Mouse (Mus musculus): ENCODE results near the gene Klhl20. TPM values are rescaled to one million over a fixed set of nuclear protein-coding genes. Genes with fewer than 3 reads are reported as not detected.
"Not testable (repeated sequence)": the region's sequence is repeated elsewhere in the genome, so short reads cannot be mapped to it uniquely, and the experiment has no call there.

Klhl20 gene
- total RNA-seq (2021), result 10 to 100 TPM; 11.4 to 11.5 TPM

GRCm38 (mm10) chr1:161130726-161131664 is at the start of gene Klhl20:
Gene Klhl20, minus strand, starts transcription at chr1:161131511.
- peak; percentile 80 for DNase-seq (ENCODE audit: low spot score)
- intact Hi-C loops (cut with DNase I), result loop anchor here (5.0 to 10.0 kb wide), 3 partner anchors 99 to 916 kb away; partner anchors contain the start of genes Cacybp, Prdx6 and Zbtb37

- intact Hi-C loops (cut with DNase I), result no loop called here
- DNase-seq (ENCODE audit: low spot score), result no peak
Measured at GRCm38 (mm10) chr1:161180674-161181073, 49.4 kb upstream of the Klhl20 start.

- intact Hi-C loops (cut with DNase I), result no loop called here
- peak; percentile 13 for DNase-seq (ENCODE audit: low spot score)
Measured at GRCm38 (mm10) chr1:161170651-161171050, 39.3 kb upstream of the Klhl20 start.

- intact Hi-C loops (cut with DNase I), result no loop called here
- no peak for DNase-seq (ENCODE audit: low spot score)
Measured at GRCm38 (mm10) chr1:161160266-161160665, 29.0 kb upstream of the Klhl20 start.

DNA sequence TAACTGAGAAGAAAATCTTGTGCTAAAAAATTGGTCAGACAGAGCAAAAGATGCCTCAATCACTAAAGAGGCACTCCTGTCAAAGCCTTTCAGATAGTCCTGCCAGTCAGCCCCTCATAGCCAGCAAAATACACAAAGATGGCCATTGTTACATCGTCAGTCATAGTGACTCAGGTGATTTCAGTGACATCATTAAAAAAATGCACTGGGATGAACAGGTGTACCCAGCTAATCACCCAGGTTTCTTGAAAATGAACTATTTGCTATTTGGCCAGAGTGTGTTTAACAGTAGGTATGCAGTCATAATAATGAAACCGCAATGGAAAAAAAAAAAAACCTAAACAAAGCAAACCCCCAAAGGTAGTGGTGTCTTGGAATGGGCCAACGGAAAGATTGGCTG is 27.9 kb upstream of the Klhl20 start, which contains the start of gene Tex50:
Gene Tex50 (minus strand): TSS at position 101 of the 400 bp plus-strand sequence.
- no peak for DNase-seq (ENCODE audit: low spot score)
- intact Hi-C loops (cut with DNase I), result no loop called here

GRCm38 (mm10) chr1:161156546-161156945 is 25.2 kb upstream of the Klhl20 start:
- intact Hi-C loops (cut with DNase I), result no loop called here

GRCm38 (mm10) chr1:161151098-161151497 is 19.8 kb upstream of the Klhl20 start:
- DNase-seq (ENCODE audit: low spot score), result no peak
- intact Hi-C loops (cut with DNase I), result no loop called here

More at GRCm38 (mm10) chr1:161156546-161156945, 25.2 kb upstream of the Klhl20 start:
- DNase-seq (ENCODE audit: low spot score), result no peak

GRCm38 (mm10) chr1:161147888-161148287 is 16.6 kb upstream of the Klhl20 start:
- no peak for DNase-seq (ENCODE audit: low spot score)
- intact Hi-C loops (cut with DNase I), result no loop called here

GRCm38 (mm10) chr1:161145611-161146010 is 14.3 kb upstream of the Klhl20 start:
- DNase-seq (ENCODE audit: low spot score); intact Hi-C loops (cut with DNase I): not testable (repeated sequence)

DNA sequence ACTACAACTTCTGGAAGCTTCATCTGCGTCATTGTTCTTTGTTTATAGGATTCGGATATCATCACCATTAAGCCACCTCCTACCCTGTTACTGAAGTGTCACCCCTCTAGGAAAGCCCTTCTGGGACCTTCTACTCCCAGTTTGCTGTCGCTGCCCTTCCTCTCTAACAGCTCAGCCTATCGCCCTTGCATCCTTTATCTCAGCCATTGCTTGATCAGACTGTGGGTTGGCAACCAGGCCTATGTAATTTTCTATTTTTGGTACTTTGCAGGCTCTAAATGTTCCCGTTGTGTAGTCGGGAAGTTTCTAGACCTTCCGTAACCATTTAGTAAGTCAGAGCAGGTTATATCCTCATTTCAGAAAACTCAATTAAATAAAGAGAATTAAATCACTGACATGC is 11.9 kb upstream of the Klhl20 start:
- intact Hi-C loops (cut with DNase I), result no loop called here
- DNase-seq (ENCODE audit: low spot score), result no peak

DNA sequence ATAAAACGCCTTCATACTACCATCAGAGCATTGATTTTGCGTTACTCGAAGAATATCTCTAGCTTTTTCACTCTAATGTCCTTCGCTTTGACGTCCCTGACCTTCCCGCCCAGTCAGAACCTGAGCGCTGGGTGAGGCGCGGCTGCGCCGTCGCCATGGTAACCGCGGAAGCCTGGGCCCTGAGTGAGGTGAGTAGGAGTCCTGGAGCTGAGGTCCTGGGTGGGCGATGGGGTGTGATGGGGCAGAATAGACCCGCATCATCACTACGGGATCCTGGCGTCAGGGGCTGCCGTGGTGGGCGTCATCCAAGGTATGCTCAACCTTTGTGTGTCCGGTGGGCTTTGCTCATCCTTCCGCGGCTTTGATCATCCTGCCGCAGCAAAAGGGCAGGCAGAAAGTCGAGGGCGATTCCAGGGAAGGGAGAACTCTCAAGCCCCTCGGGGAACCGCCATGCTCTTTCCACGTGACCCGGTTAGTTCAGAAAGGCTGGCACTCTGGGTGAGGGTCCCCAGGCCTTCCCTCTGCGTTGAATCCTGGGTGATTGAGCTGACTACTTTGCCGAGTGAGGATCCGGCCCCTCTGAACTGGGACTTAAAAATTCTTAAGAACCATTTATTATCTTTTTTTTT is 11.3 kb upstream of the Klhl20 start, which contains the start of gene Ankrd45:
Gene Ankrd45 (plus strand): TSS at position 161 of the 629 bp plus-strand sequence.
- DNase-seq (ENCODE audit: low spot score), result no peak
- intact Hi-C loops (cut with DNase I), result no loop called here

GRCm38 (mm10) chr1:161140026-161140762 is 8.9 kb upstream of the Klhl20 start:
- intact Hi-C loops (cut with DNase I), result no loop called here
- DNase-seq (ENCODE audit: low spot score), result no peak

DNA sequence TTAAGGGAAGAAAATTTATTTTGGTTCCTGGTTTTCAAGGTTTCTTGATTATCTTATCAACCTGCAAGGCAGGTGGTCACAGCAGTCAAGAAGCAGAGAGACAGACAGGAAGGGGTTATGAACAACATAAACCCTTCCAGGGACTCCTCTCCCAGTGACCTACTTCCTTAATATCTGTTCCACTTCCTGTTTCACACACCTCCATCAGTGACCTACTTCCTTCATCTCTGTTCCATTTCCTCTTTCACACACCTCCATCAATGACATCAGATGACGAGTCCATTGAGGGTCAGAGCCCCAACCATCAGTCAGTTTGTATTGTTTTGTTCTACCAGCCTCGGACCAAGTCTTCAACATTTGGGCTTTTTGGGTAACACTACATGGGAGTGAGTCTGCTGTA is 8.2 kb upstream of the Klhl20 start:
- intact Hi-C loops (cut with DNase I), result loop anchor here (10.0 kb wide), 1 partner anchor 925 kb away; the partner anchor contains the start of gene Cacybp
- no peak for DNase-seq (ENCODE audit: low spot score)

GRCm38 (mm10) chr1:161126461-161126860 is 4.8 kb downstream of the Klhl20 start:
- intact Hi-C loops (cut with DNase I), result no loop called here
- DNase-seq (ENCODE audit: low spot score), result no peak

- intact Hi-C loops (cut with DNase I), result no loop called here
- no peak for DNase-seq (ENCODE audit: low spot score)
Measured at GRCm38 (mm10) chr1:161122661-161123418, 8.5 kb downstream of the Klhl20 start.

GRCm38 (mm10) chr1:161114591-161114990 is 16.7 kb downstream of the Klhl20 start:
- intact Hi-C loops (cut with DNase I), result no loop called here
- DNase-seq (ENCODE audit: low spot score), result no peak

DNA sequence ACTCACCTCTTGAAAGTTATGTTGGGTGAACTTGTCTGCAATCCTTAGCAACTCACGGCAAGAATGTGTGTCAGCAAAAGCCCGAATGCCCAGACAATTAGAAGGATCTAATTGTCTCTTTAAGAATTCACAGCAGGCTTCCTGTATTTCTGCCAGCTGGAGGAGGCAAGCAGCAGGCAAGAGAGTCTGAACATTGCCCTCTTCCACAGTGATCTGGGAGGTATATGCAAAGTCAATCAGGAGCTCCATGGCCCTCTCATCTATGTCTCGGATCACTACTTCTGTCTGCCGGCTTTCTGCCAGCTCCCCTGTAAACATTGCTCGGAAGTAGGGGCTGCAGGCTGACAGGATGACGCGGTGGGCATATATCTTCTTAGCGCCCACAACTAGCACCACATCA is 22.1 kb downstream of the Klhl20 start:
- intact Hi-C loops (cut with DNase I), result no loop called here

GRCm38 (mm10) chr1:161103842-161104241 is 27.5 kb downstream of the Klhl20 start:
- DNase-seq (ENCODE audit: low spot score), result no peak
- intact Hi-C loops (cut with DNase I), result no loop called here

More for the DNA sequence above, 22.1 kb downstream of the Klhl20 start:
- no peak for DNase-seq (ENCODE audit: low spot score)

DNA sequence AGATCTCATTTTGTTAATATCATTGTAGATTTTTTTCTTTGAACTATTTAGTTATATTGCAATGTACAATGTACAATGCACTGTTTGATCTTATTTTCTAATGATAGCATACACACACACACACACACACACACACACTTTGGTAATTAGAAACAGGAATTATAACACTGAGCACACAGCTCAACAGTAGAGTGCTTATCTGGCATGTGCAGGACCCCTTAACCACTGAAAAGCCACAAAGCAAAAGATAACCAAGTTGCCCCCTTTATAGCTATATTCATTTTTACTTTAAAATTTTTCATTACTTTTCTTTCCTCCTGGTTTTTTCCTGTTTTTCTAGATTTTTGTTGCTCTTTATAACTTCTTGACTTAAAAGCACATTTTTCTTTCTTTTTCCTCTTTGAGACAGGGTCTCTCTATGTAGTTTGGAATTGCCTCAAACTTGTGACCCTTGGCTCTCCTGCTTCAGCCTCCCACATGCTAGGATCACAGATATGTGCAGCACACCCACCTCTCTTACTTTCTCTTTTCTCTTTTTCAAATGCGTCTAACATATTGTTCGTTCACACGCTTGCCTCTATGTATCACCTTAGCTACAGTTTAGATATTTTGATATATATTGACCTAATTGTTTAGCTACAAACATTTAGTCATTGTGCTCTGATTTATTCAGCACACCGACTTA is 31.4 kb downstream of the Klhl20 start:
- no peak for DNase-seq (ENCODE audit: low spot score)
- intact Hi-C loops (cut with DNase I), result no loop called here
